Mouse (Mus musculus): ENCODE results near the gene Hnrnpm. TPM values are rescaled to one million over a fixed set of nuclear protein-coding genes. Genes with fewer than 3 reads are reported as not detected.
"Not testable (repeated sequence)": the region's sequence is repeated elsewhere in the genome, so short reads cannot be mapped to it uniquely, and the experiment has no call there.

Gene Hnrnpm
- total and polyA plus RNA-seq, 3 experiments, result 203 to 473 (median 420) TPM

GRCm38 (mm10) chr17:33627281-33627680 is 59.4 kb downstream of the Hnrnpm start:
- H3K4me3 ChIP-seq (ENCODE audit: control insufficient read depth in 1 of 2, insufficient read depth in 1 of 2, low read depth in 2 of 2, low read length in 2 of 2), result no peak overlapping the region
- H3K36me3 ChIP-seq (ENCODE audit: control insufficient read depth in 1 of 2, insufficient read depth in 2 of 2, low read length in 2 of 2), result peaks cover 0 to 7% of the 10 kb centered on the region in 2 experiments; a peak in 2 of 4 replicates
- peaks cover 1% of the 10 kb centered on the region; the same call in 1 of the 2 replicates for H3K79me2 ChIP-seq (ENCODE audit: control insufficient read depth, insufficient read depth, low read length, poor library complexity)
- DNase-seq (ENCODE audit: low read depth, low spot score), result no peak
- H3K27ac ChIP-seq (ENCODE audit: control insufficient read depth, low read depth, low read length), result no peak overlapping the region
- H3K9me3 ChIP-seq (replicated peaks; ENCODE audit: insufficient read depth, low read length), result no peaks in the 10 kb centered on the region
- H3K27me3 ChIP-seq (ENCODE audit: control insufficient read depth in 1 of 2, insufficient read depth in 2 of 2, low read length in 2 of 2), result no peaks in the 10 kb centered on the region
- no peak overlapping the region for H3K9ac ChIP-seq (ENCODE audit: control insufficient read depth, low read depth, low read length, poor library complexity, severe bottlenecking)
- TF ChIP-seq BHLHE40 (IDR thresholded peaks at IDR 0.05; ENCODE audit: borderline replicate concordance, low read depth, low read length), result no peak
- no peak for TF ChIP-seq UBTF (IDR thresholded peaks at IDR 0.05; ENCODE audit: borderline replicate concordance, insufficient read depth, low read depth, low read length)
- no peak for TF ChIP-seq RAD21 (IDR thresholded peaks at IDR 0.05; ENCODE audit: low read depth, low read length)
- no peak for TF ChIP-seq CTCF (IDR thresholded peaks at IDR 0.05 in 2 of 3, conservative IDR thresholded peaks at IDR 0.05 in 1 of 3; ENCODE audit: control insufficient read depth in 1 of 3, insufficient read depth in 1 of 3, low read depth in 2 of 3, low read length in 3 of 3, poor library complexity in 1 of 3, severe bottlenecking in 1 of 3)
- no peak for TF ChIP-seq POLR2A (IDR thresholded peaks at IDR 0.05; ENCODE audit: control insufficient read depth in 1 of 2, insufficient read depth in 1 of 2, low read depth in 1 of 2, low read length in 2 of 2, poor library complexity in 1 of 2)
- no peak for TF ChIP-seq MAFK (IDR thresholded peaks at IDR 0.05; ENCODE audit: borderline replicate concordance, low read depth, low read length)
- no peak for TF ChIP-seq NELFE (IDR thresholded peaks at IDR 0.05; ENCODE audit: low read depth, low read length)
- TF ChIP-seq USF1 (IDR thresholded peaks at IDR 0.05; ENCODE audit: low read depth, low read length), result no peak
- no peak for TF ChIP-seq E2F4 (IDR thresholded peaks at IDR 0.05; ENCODE audit: borderline replicate concordance, low read depth, low read length)
- TF ChIP-seq MEF2A (IDR thresholded peaks at IDR 0.05; ENCODE audit: extremely low read depth, insufficient replicate concordance, low read depth, low read length, poor library complexity, severe bottlenecking), result no peak
- TF ChIP-seq HCFC1 (IDR thresholded peaks at IDR 0.05; ENCODE audit: low read depth, low read length), result no peak
- TF ChIP-seq SMC3 (IDR thresholded peaks at IDR 0.05; ENCODE audit: low read depth, low read length), result no peak
- peaks cover 0 to 12% of the 10 kb centered on the region in 2 experiments; a peak in 2 of 4 replicates for H3K4me1 ChIP-seq (ENCODE audit: control insufficient read depth in 1 of 2, insufficient read depth in 2 of 2, low read length in 2 of 2)

- H3K79me2 ChIP-seq (ENCODE audit: control insufficient read depth, insufficient read depth, low read length, poor library complexity); H3K4me1 ChIP-seq (ENCODE audit: control insufficient read depth in 1 of 2, insufficient read depth in 2 of 2, low read length in 2 of 2); H3K9me3 ChIP-seq (replicated peaks; ENCODE audit: insufficient read depth, low read length); H3K27ac ChIP-seq (ENCODE audit: control insufficient read depth, low read depth, low read length); H3K27me3 ChIP-seq (ENCODE audit: control insufficient read depth in 1 of 2, insufficient read depth in 2 of 2, low read length in 2 of 2); H3K36me3 ChIP-seq (ENCODE audit: control insufficient read depth in 1 of 2, insufficient read depth in 2 of 2, low read length in 2 of 2); DNase-seq (ENCODE audit: low read depth, low spot score); H3K9ac ChIP-seq (ENCODE audit: control insufficient read depth, low read depth, low read length, poor library complexity, severe bottlenecking); H3K4me3 ChIP-seq (ENCODE audit: control insufficient read depth in 1 of 2, insufficient read depth in 1 of 2, low read depth in 2 of 2, low read length in 2 of 2): not testable (repeated sequence)
Observed at GRCm38 (mm10) chr17:33613726-33614125, 72.9 kb downstream of the Hnrnpm start.

GRCm38 (mm10) chr17:33610548-33610947 is 76.1 kb downstream of the Hnrnpm start:
- no peak overlapping the region for H3K9ac ChIP-seq (ENCODE audit: control insufficient read depth, low read depth, low read length, poor library complexity, severe bottlenecking)
- H3K27me3 ChIP-seq (ENCODE audit: control insufficient read depth in 1 of 2, insufficient read depth in 2 of 2, low read length in 2 of 2), result no peaks in the 10 kb centered on the region; a peak in 1 of 4 replicates
- DNase-seq (ENCODE audit: low read depth, low spot score), result no peak
- no peak overlapping the region for H3K4me3 ChIP-seq (ENCODE audit: control insufficient read depth in 1 of 2, insufficient read depth in 1 of 2, low read depth in 2 of 2, low read length in 2 of 2)
- no peaks in the 10 kb centered on the region for H3K79me2 ChIP-seq (ENCODE audit: control insufficient read depth, insufficient read depth, low read length, poor library complexity)
- H3K36me3 ChIP-seq (ENCODE audit: control insufficient read depth in 1 of 2, insufficient read depth in 2 of 2, low read length in 2 of 2), result no peaks in the 10 kb centered on the region
- H3K4me1 ChIP-seq (ENCODE audit: control insufficient read depth in 1 of 2, insufficient read depth in 2 of 2, low read length in 2 of 2), result no peaks in the 10 kb centered on the region
- H3K9me3 ChIP-seq (replicated peaks; ENCODE audit: insufficient read depth, low read length), result no peaks in the 10 kb centered on the region
- H3K27ac ChIP-seq (ENCODE audit: control insufficient read depth, low read depth, low read length), result no peak overlapping the region
- no peak for TF ChIP-seq TBP (IDR thresholded peaks at IDR 0.05; ENCODE audit: low read depth, low read length)
- no peak for TF ChIP-seq ZKSCAN1 (IDR thresholded peaks at IDR 0.05; ENCODE audit: low read depth, low read length)
- TF ChIP-seq E2F4 (IDR thresholded peaks at IDR 0.05; ENCODE audit: borderline replicate concordance, low read depth, low read length), result no peak
- no peak for TF ChIP-seq GABPA (IDR thresholded peaks at IDR 0.05; ENCODE audit: low read depth, low read length)
- no peak for TF ChIP-seq EP300 (IDR thresholded peaks at IDR 0.05; ENCODE audit: low read depth in 1 of 2, low read length in 2 of 2)
- TF ChIP-seq CHD2 (IDR thresholded peaks at IDR 0.05; ENCODE audit: low read length), result no peak
- TF ChIP-seq TAL1 (IDR thresholded peaks at IDR 0.05; ENCODE audit: low read length), result no peak
- TF ChIP-seq SMC3 (IDR thresholded peaks at IDR 0.05; ENCODE audit: low read depth, low read length), result no peak
- no peak for TF ChIP-seq ZMIZ1 (IDR thresholded peaks at IDR 0.05; ENCODE audit: low read depth, low read length)
- no peak for TF ChIP-seq MAZ (IDR thresholded peaks at IDR 0.05; ENCODE audit: low read depth, low read length)
- TF ChIP-seq CHD1 (IDR thresholded peaks at IDR 0.05; ENCODE audit: low read depth, low read length), result no peak
- no peak for TF ChIP-seq ELF1 (IDR thresholded peaks at IDR 0.05; ENCODE audit: low read depth, low read length)
- no peak for TF ChIP-seq USF2 (IDR thresholded peaks at IDR 0.05; ENCODE audit: borderline replicate concordance in 1 of 2, insufficient read depth in 1 of 2, low read depth in 1 of 2, low read length in 2 of 2)
- TF ChIP-seq NELFE (IDR thresholded peaks at IDR 0.05; ENCODE audit: low read depth, low read length), result no peak
- no peak for TF ChIP-seq HCFC1 (IDR thresholded peaks at IDR 0.05; ENCODE audit: low read depth, low read length)
- TF ChIP-seq MEF2A (IDR thresholded peaks at IDR 0.05; ENCODE audit: extremely low read depth, insufficient replicate concordance, low read depth, low read length, poor library complexity, severe bottlenecking), result no peak
- no peak for TF ChIP-seq MYC (IDR thresholded peaks at IDR 0.05; ENCODE audit: low read depth, low read length)
- TF ChIP-seq ZC3H11A (IDR thresholded peaks at IDR 0.05; ENCODE audit: low read depth, low read length), result no peak
